Mouse (Mus musculus) embryonic stem cell, embryonic (primary cell): ENCODE results near the gene Ywhag.

ENCODE experiments used
- CTCF ChIA-PET, 4 experiments: fragments of 300-600 bp in 2 of 4; fragments of 350-600 bp in 2 of 4; sonication (Branson Sonifier 250); formaldehyde crosslinking; loops; one replicate each; lab custom pipeline; 2022; ENCODE audit warnings: inconsistent platforms in 2 of 4; lab: Charles Lee
- POLR2A ChIA-PET, 4 experiments: fragments of 300-600 bp in 2 of 4; fragments of 350-600 bp in 2 of 4; sonication (Branson Sonifier 250); formaldehyde crosslinking; loops; one replicate each; lab custom pipeline; 2022; ENCODE audit warnings: antibody characterized with exemption in 4 of 4, inconsistent platforms in 1 of 4; lab: Charles Lee

Ywhag gene

DNA sequence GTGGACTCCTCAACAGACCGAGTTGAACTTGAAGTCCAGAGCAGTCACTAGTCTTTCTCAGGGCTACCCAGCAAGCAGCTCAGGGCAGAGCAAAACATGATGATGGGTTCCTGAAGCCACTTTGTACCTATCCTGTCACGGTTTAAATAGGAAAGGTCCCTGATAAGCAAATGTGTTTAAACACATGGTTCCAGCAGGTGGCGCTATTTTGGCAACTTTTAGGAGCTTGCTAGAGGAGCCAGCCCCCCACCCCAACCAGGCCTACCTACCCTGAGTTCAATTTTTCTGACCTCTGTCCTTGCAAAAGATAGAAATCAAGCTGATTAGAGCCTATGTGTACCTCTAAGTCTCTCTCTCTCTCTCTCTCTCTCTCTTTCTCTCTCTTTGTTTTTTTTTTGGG is 36.4 kb downstream of the Ywhag start:
- CTCF ChIA-PET: interaction anchor here (0.6 to 3.7 kb wide), 67 partner anchors 8 to 955 kb away, joined by 3 to 39 read pairs (median 4); partner anchors contain the start of genes Hspb1 (in 3 of the 4), Mdh2 (in 1 of the 4), Rhbdd2 (in 1 of the 4) and Styxl1 (in 1 of the 4)
- POLR2A ChIA-PET: interaction anchor here (0.7 to 39.6 kb wide), 32 partner anchors 7 to 983 kb away, joined by 3 to 1106 read pairs (median 5); partner anchors contain the start of genes Hspb1 (in 3 of the 4), Mdh2 (in 2 of the 4), Styxl1 (in 2 of the 4) and Ywhag (in 2 of the 4)

- POLR2A ChIA-PET: interaction anchor here in 3 of 4 experiments (0.6 to 39.6 kb wide), 4 partner anchors 8 to 20 kb away, joined by 3 to 1106 read pairs (median 4); no protein-coding TSS in a partner anchor
- CTCF ChIA-PET: interaction anchor here in 3 of 4 experiments (0.7 to 1.5 kb wide), 5 partner anchors 39 to 1830 kb away, joined by 3 to 5 read pairs (median 4); no protein-coding TSS in a partner anchor
Observed at GRCm38 (mm10) chr5:135894958-135895357, 39.5 kb downstream of the Ywhag start.

GRCm38 (mm10) chr5:135892589-135893351 is 41.6 kb downstream of the Ywhag start:
- ChIA-PET CTCF (interaction anchor here (0.5 to 6.8 kb wide), 20 partner anchors 8 to 783 kb away, joined by 3 to 42 read pairs (median 4); no protein-coding TSS in a partner anchor), POLR2A (interaction anchor here (0.6 to 39.6 kb wide), 33 partner anchors 9 to 786 kb away, joined by 3 to 1106 read pairs (median 4); partner anchors contain the start of genes Ywhag (in 2 of the 4), Mdh2 (in 1 of the 4) and Styxl1 (in 1 of the 4))

DNA sequence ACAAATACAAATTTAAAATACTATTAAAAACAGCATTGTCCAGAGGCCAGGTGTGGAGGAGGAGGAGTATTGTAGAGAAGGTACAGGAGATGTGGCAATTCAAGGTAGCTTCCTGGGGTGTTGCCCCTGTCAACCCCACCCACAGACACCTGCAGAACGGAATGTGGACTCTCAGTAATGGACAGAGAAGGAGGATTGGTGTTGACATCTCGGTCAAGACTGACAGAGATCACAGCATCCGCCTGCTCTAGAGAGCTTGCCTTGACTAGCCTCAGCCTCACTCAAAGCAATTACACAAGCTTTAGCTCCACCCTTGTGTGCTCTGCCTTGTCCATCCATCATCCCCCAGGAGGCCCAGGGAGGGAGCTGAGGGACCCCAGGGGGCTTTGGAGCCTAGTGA is 43.5 kb downstream of the Ywhag start:
- POLR2A ChIA-PET: interaction anchor here (0.5 to 39.6 kb wide), 42 partner anchors 8 to 828 kb away, joined by 3 to 1106 read pairs (median 4); partner anchors contain the start of genes Mdh2 (in 3 of the 4), Styxl1 (in 3 of the 4), Dtx2 (in 1 of the 4) and Ywhag (in 1 of the 4)
- CTCF ChIA-PET: interaction anchor here (0.7 to 6.8 kb wide), 17 partner anchors 10 to 211 kb away, joined by 3 to 42 read pairs (median 4); no protein-coding TSS in a partner anchor

GRCm38 (mm10) chr5:135890323-135890722 is 44.1 kb downstream of the Ywhag start:
- CTCF ChIA-PET: interaction anchor here in 3 of 4 experiments (0.5 to 6.8 kb wide), 16 partner anchors 8 to 339 kb away, joined by 3 to 42 read pairs (median 6); no protein-coding TSS in a partner anchor
- POLR2A ChIA-PET: interaction anchor here (0.6 to 39.6 kb wide), 38 partner anchors 8 to 829 kb away, joined by 3 to 1106 read pairs (median 4); partner anchors contain the start of genes Mdh2 (in 3 of the 4), Styxl1 (in 3 of the 4), Ywhag (in 2 of the 4) and Dtx2 (in 1 of the 4)

DNA sequence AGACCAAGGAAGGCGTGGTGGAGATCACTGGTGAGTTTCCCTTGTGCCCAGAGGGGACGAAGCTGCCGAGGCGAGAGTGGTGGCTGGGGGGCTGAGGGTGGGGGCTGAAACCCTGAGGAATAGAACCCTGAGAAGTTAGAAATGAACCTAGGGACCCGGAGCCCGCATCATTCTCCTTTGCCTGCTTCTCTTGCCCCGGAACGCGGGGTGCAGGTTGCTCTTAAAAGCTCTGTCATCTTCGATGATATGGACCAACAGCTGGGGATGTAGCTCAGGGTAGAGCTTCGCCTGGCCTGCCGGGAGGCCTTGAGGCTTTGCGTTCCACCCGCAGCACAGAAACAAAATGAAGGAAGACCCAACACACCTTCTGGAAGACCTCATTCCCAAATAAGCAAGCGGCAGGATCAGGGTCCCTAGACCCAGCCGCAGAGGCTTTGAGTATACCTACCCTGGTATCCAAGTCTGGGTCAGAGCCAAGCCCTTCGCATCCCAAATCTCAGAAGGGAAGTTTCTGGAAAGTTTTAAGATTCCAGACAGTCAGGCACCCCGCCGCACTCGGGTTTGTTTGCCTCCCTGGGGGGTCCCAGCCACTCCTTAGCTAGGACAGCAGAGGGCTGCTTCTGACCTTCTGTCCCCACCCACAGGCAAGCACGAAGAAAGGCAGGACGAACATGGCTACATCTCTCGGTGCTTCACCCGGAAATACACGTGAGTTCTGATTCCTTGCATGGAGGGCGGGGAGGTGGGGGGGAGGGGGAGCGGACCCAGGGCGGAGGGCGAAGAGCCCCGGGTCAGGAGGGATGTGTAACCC is 45.8 kb downstream of the Ywhag start:
- POLR2A ChIA-PET: interaction anchor here (0.6 to 39.6 kb wide), 62 partner anchors 8 to 399 kb away, joined by 3 to 1106 read pairs (median 5); partner anchors contain the start of genes Ywhag (in 3 of the 4), Mdh2 (in 2 of the 4), Styxl1 (in 2 of the 4) and Dtx2 (in 1 of the 4)

DNA sequence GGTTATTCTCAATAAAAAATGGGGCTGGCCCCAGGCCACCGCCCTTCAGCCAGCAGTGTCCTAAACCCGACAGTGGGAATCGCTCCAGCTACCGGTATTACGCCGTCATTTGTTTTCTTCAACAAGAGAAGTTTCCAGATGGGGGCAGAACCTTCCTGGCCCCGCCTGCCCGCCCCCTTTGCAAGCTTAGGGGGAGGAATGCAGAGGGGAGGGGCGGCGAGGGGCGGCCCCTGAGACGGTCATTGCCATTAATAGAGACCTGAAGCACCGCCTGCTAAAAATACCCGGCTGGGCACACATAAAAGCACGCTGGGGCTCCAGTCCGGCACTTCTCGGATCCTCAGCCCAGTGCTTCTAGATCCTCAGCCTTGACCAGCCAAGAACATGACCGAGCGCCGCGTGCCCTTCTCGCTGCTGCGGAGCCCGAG is 46.7 kb downstream of the Ywhag start, which contains the start of gene Hspb1:
Hspb1 (plus strand) TSS at position 245 of the 428 bp plus-strand sequence.
- ChIA-PET CTCF (interaction anchor here (0.6 to 6.8 kb wide), 22 partner anchors 10 to 389 kb away, joined by 3 to 42 read pairs (median 5); partner anchors contain the start of gene Dtx2 (in 1 of the 4)), POLR2A (interaction anchor here (0.5 to 39.6 kb wide), 85 partner anchors 9 to 1019 kb away, joined by 3 to 1106 read pairs (median 5); partner anchors contain the start of genes Dtx2 (in 3 of the 4), Ywhag (in 3 of the 4), Mdh2 (in 2 of the 4) and Styxl1 (in 2 of the 4))

More for the DNA sequence above, 45.8 kb downstream of the Ywhag start:
- CTCF ChIA-PET: interaction anchor here (0.6 to 6.8 kb wide), 18 partner anchors 9 to 214 kb away, joined by 3 to 42 read pairs (median 6); no protein-coding TSS in a partner anchor

DNA sequence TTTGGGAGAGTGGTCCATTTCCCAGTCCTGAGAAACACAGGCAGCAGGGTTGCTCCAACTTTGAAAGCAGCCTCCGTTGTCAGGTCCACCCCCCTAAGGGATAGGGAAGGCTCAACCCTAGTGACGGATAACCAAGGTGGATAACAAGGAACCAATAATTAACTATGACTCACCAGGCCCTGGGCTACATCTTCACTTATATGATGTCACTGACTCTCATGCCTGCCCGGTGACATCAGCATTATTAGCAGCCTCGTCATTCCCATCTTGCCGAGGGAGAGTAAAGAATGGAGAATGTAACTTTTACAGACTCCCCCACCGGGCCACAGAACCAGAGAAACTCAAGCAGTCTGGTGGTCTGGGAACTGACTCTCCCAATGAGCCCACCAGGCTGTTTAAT is 49.8 kb downstream of the Ywhag start:
- ChIA-PET POLR2A (interaction anchor here in 1 of 4 experiments (0.6 kb wide), 1 partner anchor 51 kb away, joined by 4 read pairs; no protein-coding TSS in a partner anchor), CTCF (interaction anchor here in 1 of 4 experiments (0.7 kb wide), 1 partner anchor 295 kb away, joined by 4 read pairs; no protein-coding TSS in a partner anchor)

DNA sequence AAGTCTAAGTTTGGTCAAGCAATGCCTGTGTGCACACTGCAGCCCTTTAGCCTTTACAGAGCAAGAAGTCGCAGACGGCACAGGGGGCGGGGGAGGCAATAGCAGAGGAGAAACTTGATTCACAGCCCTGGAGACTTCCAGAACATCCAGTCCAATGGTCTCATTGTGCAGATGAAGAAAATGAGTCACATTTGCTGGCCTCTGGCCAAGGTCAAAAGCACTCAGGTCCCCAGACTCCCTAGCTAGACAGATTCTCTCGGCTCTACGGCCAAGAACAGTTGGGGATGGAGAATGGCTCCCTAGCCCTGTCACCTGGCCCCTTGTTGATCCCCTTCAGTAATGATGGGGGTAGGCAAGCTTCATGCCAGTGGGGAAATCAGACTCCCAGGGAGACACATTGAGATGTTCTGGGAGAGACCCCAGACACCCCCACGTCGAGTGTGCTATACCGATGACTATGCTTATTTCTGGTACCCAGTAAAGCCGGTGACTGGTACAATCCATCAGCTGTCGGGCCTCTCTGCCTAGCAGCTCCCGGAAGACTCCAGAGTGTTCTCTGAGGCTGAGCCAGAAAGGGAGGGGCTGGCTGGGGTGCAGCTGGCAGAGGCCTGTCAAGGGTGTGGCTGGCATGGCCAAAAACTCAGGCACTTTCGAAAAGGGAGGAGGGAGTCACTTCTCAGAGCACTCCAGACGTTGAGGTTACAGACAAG is 54.8 kb downstream of the Ywhag start:
- POLR2A ChIA-PET: interaction anchor here in 3 of 4 experiments (0.6 to 3.7 kb wide), 10 partner anchors 8 to 835 kb away, joined by 3 to 29 read pairs (median 4); partner anchors contain the start of genes Hspb1 (in 2 of the 3), Mdh2 (in 2 of the 3), Styxl1 (in 2 of the 3) and Ywhag (in 1 of the 3)
- CTCF ChIA-PET: interaction anchor here in 2 of 4 experiments (0.6 to 3.6 kb wide), 7 partner anchors 18 to 178 kb away, joined by 3 to 16 read pairs (median 3); no protein-coding TSS in a partner anchor

- CTCF ChIA-PET: interaction anchor here (0.5 to 3.6 kb wide), 69 partner anchors 8 to 1679 kb away, joined by 3 to 24 read pairs (median 4); partner anchors contain the start of genes Hspb1 (in 2 of the 4), Alkbh4 (in 1 of the 4), Dtx2 (in 1 of the 4) and Lrwd1 (in 1 of the 4)
- POLR2A ChIA-PET: interaction anchor here in 3 of 4 experiments (0.5 to 3.7 kb wide), 28 partner anchors 10 to 136 kb away, joined by 3 to 29 read pairs (median 4); partner anchors contain the start of genes Hspb1 (in 3 of the 3), Ywhag (in 2 of the 3), Mdh2 (in 1 of the 3) and Styxl1 (in 1 of the 3)
Observed at GRCm38 (mm10) chr5:135877831-135878231, 56.6 kb downstream of the Ywhag start.

DNA sequence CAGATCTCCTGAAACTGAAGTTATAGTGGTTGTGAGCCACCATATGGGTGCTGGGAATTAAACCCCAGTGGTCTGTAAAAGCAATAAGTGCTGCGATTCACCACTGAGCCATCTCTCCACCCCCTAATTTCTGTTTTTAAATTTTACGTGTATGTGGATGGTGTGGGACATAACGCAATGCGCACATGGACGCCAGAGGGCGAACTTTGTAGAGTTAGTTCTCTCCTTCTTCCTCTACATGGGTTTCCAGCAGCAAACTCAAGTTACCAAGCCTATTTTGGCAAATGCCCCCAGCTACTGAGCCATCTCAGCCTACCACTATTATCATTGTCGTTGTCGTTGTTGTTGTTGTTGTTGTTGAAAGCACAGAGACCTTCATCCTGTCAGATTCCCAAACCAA is 57.2 kb downstream of the Ywhag start:
- POLR2A ChIA-PET: interaction anchor here in 3 of 4 experiments (0.5 to 3.7 kb wide), 25 partner anchors 11 to 135 kb away, joined by 3 to 29 read pairs (median 5); partner anchors contain the start of genes Hspb1 (in 3 of the 3), Ywhag (in 2 of the 3), Mdh2 (in 1 of the 3) and Styxl1 (in 1 of the 3)
- CTCF ChIA-PET: interaction anchor here (0.5 to 3.6 kb wide), 37 partner anchors 8 to 376 kb away, joined by 3 to 24 read pairs (median 4); partner anchors contain the start of genes Alkbh4 (in 1 of the 4), Dtx2 (in 1 of the 4), Hspb1 (in 1 of the 4) and Lrwd1 (in 1 of the 4)

GRCm38 (mm10) chr5:135873753-135874152 is 60.7 kb downstream of the Ywhag start:
- ChIA-PET POLR2A (interaction anchor here in 3 of 4 experiments (0.5 to 2.2 kb wide), 13 partner anchors 10 to 865 kb away, joined by 3 to 9 read pairs (median 5); partner anchors contain the start of genes Mdh2 (in 2 of the 3), Styxl1 (in 2 of the 3), Abhd11 (in 1 of the 3) and Hspb1 (in 1 of the 3)), CTCF (interaction anchor here in 2 of 4 experiments (0.6 to 3.1 kb wide), 13 partner anchors 14 to 907 kb away, joined by 3 to 14 read pairs (median 4); partner anchors contain the start of gene Hspb1 (in 1 of the 2))

- CTCF ChIA-PET: interaction anchor here in 3 of 4 experiments (0.5 to 3.1 kb wide), 23 partner anchors 15 to 1031 kb away, joined by 3 to 14 read pairs (median 4); partner anchors contain the start of gene Hspb1 (in 1 of the 3)
- POLR2A ChIA-PET: interaction anchor here in 3 of 4 experiments (0.5 to 2.2 kb wide), 15 partner anchors 8 to 263 kb away, joined by 3 to 9 read pairs (median 4); partner anchors contain the start of genes Hspb1 (in 2 of the 3), Mdh2 (in 2 of the 3), Styxl1 (in 2 of the 3) and Alkbh4 (in 1 of the 3)
Observed at GRCm38 (mm10) chr5:135872996-135873395, 61.4 kb downstream of the Ywhag start.

- ChIA-PET POLR2A (interaction anchor here in 1 of 4 experiments (1.0 to 1.4 kb wide), 2 partner anchors 10 to 33 kb away, joined by 3 to 4 read pairs; no protein-coding TSS in a partner anchor), CTCF (interaction anchor here (0.7 to 1.4 kb wide), 5 partner anchors 15 to 71 kb away, joined by 3 to 7 read pairs (median 5); no protein-coding TSS in a partner anchor)
Observed at GRCm38 (mm10) chr5:135870505-135870904, 63.9 kb downstream of the Ywhag start.
